Comparison of ENCODE assay signal across 9 mouse cellular contexts in genomic region chr15:97164616-97165015, GRCm38 (mm10).
DNase-seq lines count a peak whose midpoint lies in the region; ATAC-seq and TF ChIP-seq lines count a peak whose summit lies in the region.
"Had no signal": no experiment of that assay in that cellular context is flagged by ENCODE, and none has a peak within 500 bp of the region (broad histone marks: within the 10 kb centered on the region; RNA-seq: fewer than 3 reads in every experiment).

No protein-coding gene starts in this region.

- H3K9ac ChIP-seq in liver, embryonic 11.5 days (ENCODE audit: low read depth, low read length), result no peak overlapping the region
- H3K9ac ChIP-seq in kidney, embryonic 15.5 days, result no peak overlapping the region
- H3K9ac ChIP-seq: neural tube, embryonic 13.5 days had no signal

- H3K4me1 ChIP-seq in liver, embryonic 11.5 days (replicated peaks; ENCODE audit: control insufficient read depth, insufficient read depth, low read length), result no peaks in the 10 kb centered on the region
- peaks cover 9% of the 10 kb centered on the region; the same call in 1 of the 2 replicates for H3K4me1 ChIP-seq in kidney, embryonic 15.5 days
- H3K4me1 ChIP-seq: neural tube, embryonic 13.5 days had no signal

- H3K4me3 ChIP-seq in liver, embryonic 11.5 days (ENCODE audit: low read depth, low read length), result no peak overlapping the region
- no peak overlapping the region for H3K4me3 ChIP-seq in gastrocnemius, adult 2 months
- H3K4me3 ChIP-seq in kidney, embryonic 15.5 days (replicated peaks), result no peak overlapping the region; the same call in 1 of the 2 replicates
- H3K4me3 ChIP-seq: heart, adult 2 months; neural tube, embryonic 13.5 days had no signal

- WGBS in liver, embryonic 11.5 days, result 72% methylated on average over 15 of the region's 15 CpGs
- WGBS in kidney, embryonic 15.5 days, result 38% methylated on average over 15 of the region's 15 CpGs

- DNase-seq in liver, result peak; percentile 20
- no peak for DNase-seq in liver, embryonic 11.5 days (ENCODE audit: low spot score)
- DNase-seq in gastrocnemius, adult 2 months, result peak; percentile 87
- peak; percentile 9 for DNase-seq in lung, postnatal 36 days
- DNase-seq in natural killer cell, adult 2 months (ENCODE audit: low spot score in 2 of 2), result no peak
- DNase-seq in left cerebral cortex, postnatal 4 days, result no peak

- H3K9me3 ChIP-seq in liver, embryonic 11.5 days (ENCODE audit: control insufficient read depth, low read length), result no peaks in the 10 kb centered on the region
- H3K9me3 ChIP-seq in kidney, embryonic 15.5 days (replicated peaks), result no peaks in the 10 kb centered on the region
- H3K9me3 ChIP-seq: neural tube, embryonic 13.5 days had no signal

- H3K36me3 ChIP-seq in liver, embryonic 11.5 days (ENCODE audit: control insufficient read depth, insufficient read depth, low read length), result no peaks in the 10 kb centered on the region
- no peaks in the 10 kb centered on the region for H3K36me3 ChIP-seq in kidney, embryonic 15.5 days
- H3K36me3 ChIP-seq: neural tube, embryonic 13.5 days had no signal

- no peak overlapping the region for H3K4me2 ChIP-seq in liver, embryonic 11.5 days
- peak overlapping the region; percentile 49 for H3K4me2 ChIP-seq in kidney, embryonic 15.5 days
- H3K4me2 ChIP-seq: neural tube, embryonic 13.5 days had no signal

- no peak overlapping the region for H3K27ac ChIP-seq in liver, embryonic 11.5 days (ENCODE audit: low read depth, low read length)
- H3K27ac ChIP-seq in gastrocnemius, adult 2 months, result peak overlapping the region; percentile 90
- peak overlapping the region; percentile 70 for H3K27ac ChIP-seq in kidney, embryonic 15.5 days
- H3K27ac ChIP-seq: heart, adult 2 months; neural tube, embryonic 13.5 days had no signal

- no peaks in the 10 kb centered on the region for H3K27me3 ChIP-seq in liver, embryonic 11.5 days (replicated peaks; ENCODE audit: control insufficient read depth, insufficient read depth, low read length)
- H3K27me3 ChIP-seq in kidney, embryonic 15.5 days, result no peaks in the 10 kb centered on the region
- H3K27me3 ChIP-seq: neural tube, embryonic 13.5 days had no signal

- intact Hi-C loops in gastrocnemius, adult 2 months (cut with DNase I), result no loop called here
- intact Hi-C loops in left cerebral cortex, postnatal 4 days (cut with DNase I), result no loop called here

- no peak for TF ChIP-seq CTCF in gastrocnemius, adult 2 months (IDR thresholded peaks at IDR 0.05)

- ATAC-seq in liver, embryonic 11.5 days (replicated peaks; ENCODE audit: low FRiP score), result no peak
- no peak for ATAC-seq in kidney, embryonic 15.5 days (replicated peaks; ENCODE audit: low FRiP score)

Comparison
In these comparisons a context has a peak if more than half of its experiments do, and no peak if none do; other contexts are left out.
1. DNase-seq: peak in liver (single experiment), gastrocnemius, adult 2 months (single experiment) and lung, postnatal 36 days (single experiment); none in liver, embryonic 11.5 days (single experiment), natural killer cell, adult 2 months (0 of 2) and left cerebral cortex, postnatal 4 days (single experiment).